Mouse (Mus musculus) lung, postnatal 36 days (tissue): ENCODE results near the gene Gm13941.
A peak's percentile ranks its signal among the peaks of the same experiment; 100 is the strongest.

Experiments
- DNase-seq: peaks from one replicate; pipeline ENCODE4 v3.0.0; 2022; ENCODE audit warnings: mixed read lengths

Gm13941 gene

GRCm38 (mm10) chr2:111105882-111106281, at the start of gene Gm13941:
TSS of gene Gm13941 (minus strand) at chr2:111105982.
- DNase-seq: no peak

GRCm38 (mm10) chr2:111152836-111153235, 47.1 kb upstream of the Gm13941 start, which contains the start of gene Gm15130:
TSS of gene Gm15130 (minus strand) at chr2:111152936.
- DNase-seq: no peak

DNA sequence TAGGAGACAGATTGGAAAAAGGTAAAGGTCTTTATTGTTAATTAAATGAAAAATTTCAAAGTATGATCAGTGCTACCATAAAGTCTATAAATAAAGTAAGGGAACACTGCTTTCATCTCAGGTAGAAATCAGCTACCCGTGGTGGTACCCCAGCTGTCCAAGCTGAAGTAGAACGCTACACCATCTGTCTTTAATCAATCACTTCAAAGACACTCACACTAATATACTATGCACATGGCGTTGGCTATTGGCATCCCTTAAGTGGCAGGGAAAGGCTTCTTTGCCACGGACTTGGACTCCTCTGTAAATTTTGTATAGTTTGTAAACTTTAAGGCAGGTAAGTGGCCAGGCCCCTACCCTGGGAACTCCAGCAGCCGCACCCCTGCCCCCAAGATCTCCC, 30.0 kb upstream of the Gm13941 start:
- no peak for DNase-seq

GRCm38 (mm10) chr2:111058586-111059261, 47.1 kb downstream of the Gm13941 start:
- peak; percentile 29 for DNase-seq
